Mouse (Mus musculus): ENCODE measurements around the gene Ldhd. TPM values are rescaled to one million over a fixed set of nuclear protein-coding genes. Genes with fewer than 3 reads are reported as not detected.

Gene Ldhd
- polyA plus RNA-seq, 1 experiment: 9.4 TPM

- TF ChIP-seq POLR2A (IDR thresholded peaks at IDR 0.05; ENCODE audit: borderline replicate concordance, extremely low read depth, low read depth, low read length) (no peak), CTCF (IDR thresholded peaks at IDR 0.05; ENCODE audit: insufficient read depth, low read length) (no peak)
- 64% methylated on average over 2 of the region's 2 CpGs for WGBS
- H3K4me3 ChIP-seq (replicated peaks; ENCODE audit: extremely low read depth, low read depth, low read length): no peak overlapping the region
- DNase-seq: no peak
- peaks cover 4% of the 10 kb centered on the region; the same call in 1 of the 2 replicates for H3K4me1 ChIP-seq (ENCODE audit: control insufficient read depth, insufficient read depth, low read length)
Observed at GRCm38 (mm10) chr8:111588336-111588735, 41.8 kb downstream of the Ldhd start.

- H3K4me1 ChIP-seq (ENCODE audit: control insufficient read depth, insufficient read depth, low read length): peaks cover 4% of the 10 kb centered on the region; the same call in 1 of the 2 replicates
- no peak overlapping the region for H3K4me3 ChIP-seq (replicated peaks; ENCODE audit: extremely low read depth, low read depth, low read length)
- DNase-seq: no peak
- TF ChIP-seq CTCF (IDR thresholded peaks at IDR 0.05; ENCODE audit: insufficient read depth, low read length) (no peak), POLR2A (IDR thresholded peaks at IDR 0.05; ENCODE audit: borderline replicate concordance, extremely low read depth, low read depth, low read length) (no peak)
- WGBS: 90% methylated on average over 1 of the region's 1 CpGs
Observed at GRCm38 (mm10) chr8:111587545-111588094, 42.6 kb downstream of the Ldhd start.

- TF ChIP-seq CTCF (IDR thresholded peaks at IDR 0.05; ENCODE audit: insufficient read depth, low read length) (no peak), POLR2A (IDR thresholded peaks at IDR 0.05; ENCODE audit: borderline replicate concordance, extremely low read depth, low read depth, low read length) (no peak)
- Histone ChIP-seq H3K4me3 (replicated peaks; ENCODE audit: extremely low read depth, low read depth, low read length) (no peak overlapping the region), H3K4me1 (ENCODE audit: control insufficient read depth, insufficient read depth, low read length) (peaks cover 4% of the 10 kb centered on the region; the same call in 1 of the 2 replicates)
- 49% methylated on average over 3 of the region's 3 CpGs for WGBS
- DNase-seq: no peak
Observed at GRCm38 (mm10) chr8:111584946-111585345, 45.2 kb downstream of the Ldhd start.

GRCm38 (mm10) chr8:111582386-111582785, 47.8 kb downstream of the Ldhd start:
- DNase-seq: no peak
- Histone ChIP-seq H3K4me1 (ENCODE audit: control insufficient read depth, insufficient read depth, low read length) (peaks cover 4% of the 10 kb centered on the region; the same call in 1 of the 2 replicates), H3K4me3 (replicated peaks; ENCODE audit: extremely low read depth, low read depth, low read length) (no peak overlapping the region)
- TF ChIP-seq CTCF (IDR thresholded peaks at IDR 0.05; ENCODE audit: insufficient read depth, low read length) (no peak), POLR2A (IDR thresholded peaks at IDR 0.05; ENCODE audit: borderline replicate concordance, extremely low read depth, low read depth, low read length) (no peak)
- WGBS: 40% methylated on average over 3 of the region's 3 CpGs

GRCm38 (mm10) chr8:111580306-111580705, 49.9 kb downstream of the Ldhd start:
- Histone ChIP-seq H3K4me3 (replicated peaks; ENCODE audit: extremely low read depth, low read depth, low read length) (no peak overlapping the region), H3K4me1 (ENCODE audit: control insufficient read depth, insufficient read depth, low read length) (peaks cover 4% of the 10 kb centered on the region; the same call in 1 of the 2 replicates)
- no peak for DNase-seq
- 78% methylated on average over 3 of the region's 3 CpGs for WGBS
- no peak for TF ChIP-seq CTCF (IDR thresholded peaks at IDR 0.05; ENCODE audit: insufficient read depth, low read length)

- Histone ChIP-seq H3K4me3 (replicated peaks; ENCODE audit: extremely low read depth, low read depth, low read length) (no peak overlapping the region), H3K4me1 (ENCODE audit: control insufficient read depth, insufficient read depth, low read length) (peaks cover 1% of the 10 kb centered on the region; the same call in 1 of the 2 replicates)
- 97% methylated on average over 1 of the region's 1 CpGs for whole genome bisulfite sequencing
- no peak for DNase-seq
- TF ChIP-seq POLR2A (IDR thresholded peaks at IDR 0.05; ENCODE audit: borderline replicate concordance, extremely low read depth, low read depth, low read length): no peak
- TF ChIP-seq CTCF (IDR thresholded peaks at IDR 0.05; ENCODE audit: insufficient read depth, low read length): no peak
Observed at GRCm38 (mm10) chr8:111579318-111579717, 50.9 kb downstream of the Ldhd start.

GRCm38 (mm10) chr8:111577880-111578533, 52.2 kb downstream of the Ldhd start:
- H3K4me1 ChIP-seq (ENCODE audit: control insufficient read depth, insufficient read depth, low read length): peaks cover 2% of the 10 kb centered on the region
- DNase-seq: no peak
- TF ChIP-seq CTCF (IDR thresholded peaks at IDR 0.05; ENCODE audit: insufficient read depth, low read length) (no peak), POLR2A (IDR thresholded peaks at IDR 0.05; ENCODE audit: borderline replicate concordance, extremely low read depth, low read depth, low read length) (no peak)
- 73% methylated on average over 9 of the region's 9 CpGs for WGBS
- no peak overlapping the region for H3K4me3 ChIP-seq (replicated peaks; ENCODE audit: extremely low read depth, low read depth, low read length)

- no peak for DNase-seq
- TF ChIP-seq POLR2A (IDR thresholded peaks at IDR 0.05; ENCODE audit: borderline replicate concordance, extremely low read depth, low read depth, low read length) (no peak), CTCF (IDR thresholded peaks at IDR 0.05; ENCODE audit: insufficient read depth, low read length) (no peak)
- Histone ChIP-seq H3K4me3 (replicated peaks; ENCODE audit: extremely low read depth, low read depth, low read length) (no peak overlapping the region), H3K4me1 (ENCODE audit: control insufficient read depth, insufficient read depth, low read length) (peaks cover 6% of the 10 kb centered on the region)
Observed at GRCm38 (mm10) chr8:111576501-111576900, 53.7 kb downstream of the Ldhd start.

GRCm38 (mm10) chr8:111575492-111575891, 54.7 kb downstream of the Ldhd start:
- no peak overlapping the region for H3K4me3 ChIP-seq (replicated peaks; ENCODE audit: extremely low read depth, low read depth, low read length)
- no peak for TF ChIP-seq POLR2A (IDR thresholded peaks at IDR 0.05; ENCODE audit: borderline replicate concordance, extremely low read depth, low read depth, low read length)
- TF ChIP-seq CTCF (IDR thresholded peaks at IDR 0.05; ENCODE audit: insufficient read depth, low read length): no peak
- WGBS: 89% methylated on average over 4 of the region's 4 CpGs
- H3K4me1 ChIP-seq (ENCODE audit: control insufficient read depth, insufficient read depth, low read length): peaks cover 6% of the 10 kb centered on the region
- DNase-seq: no peak

- Histone ChIP-seq H3K4me3 (replicated peaks; ENCODE audit: extremely low read depth, low read depth, low read length) (no peak overlapping the region), H3K4me1 (ENCODE audit: control insufficient read depth, insufficient read depth, low read length) (peaks cover 9% of the 10 kb centered on the region)
- no peak for DNase-seq
- TF ChIP-seq POLR2A (IDR thresholded peaks at IDR 0.05; ENCODE audit: borderline replicate concordance, extremely low read depth, low read depth, low read length) (no peak), CTCF (IDR thresholded peaks at IDR 0.05; ENCODE audit: insufficient read depth, low read length) (no peak)
- WGBS: 71% methylated on average over 2 of the region's 2 CpGs
Observed at GRCm38 (mm10) chr8:111574016-111574415, 56.2 kb downstream of the Ldhd start.

Other genes starting within 250 kb of the Ldhd start
- gene Fa2h, start 236.6 kb downstream of the Ldhd start, polyA plus RNA-seq (2012; rRNA removed): 0.80 and 1.3 TPM in 2 replicates
- gene Wdr59, start 108.3 kb downstream of the Ldhd start, polyA plus RNA-seq (2012; rRNA removed): 6.7 and 8.9 TPM in 2 replicates
- 103 and 116 TPM in 2 replicates for gene Znrf1, start 94.3 kb downstream of the Ldhd start, polyA plus RNA-seq (2012; rRNA removed)
- gene Zfp1, start 13.0 kb upstream of the Ldhd start, polyA plus RNA-seq (2012; rRNA removed): 3.6 and 4.8 TPM in 2 replicates
- gene Ctrb1, start 60.6 kb upstream of the Ldhd start, polyA plus RNA-seq (2012; rRNA removed): 1.5 and 59.1 TPM in 2 replicates
- 81.4 and 87.7 TPM in 2 replicates for gene Bcar1, start 113.4 kb upstream of the Ldhd start, polyA plus RNA-seq (2012; rRNA removed)
- 3.6 and 7.9 TPM in 2 replicates for gene Cfdp1, start 223.9 kb upstream of the Ldhd start, polyA plus RNA-seq (2012; rRNA removed)
- 4.0 and 5.0 TPM in 2 replicates for gene Tmem170, start 246.4 kb upstream of the Ldhd start, polyA plus RNA-seq (2012; rRNA removed)

Measured in lung, adult 2 months (tissue).